Mouse (Mus musculus): ENCODE measurements around the gene Gm39566. TPM values are rescaled to one million over a fixed set of nuclear protein-coding genes. Genes with fewer than 3 reads are reported as not detected.

Gm39566 gene
- total and polyA plus RNA-seq, 3 experiments: 0.04 TPM; not detected in 2

DNA sequence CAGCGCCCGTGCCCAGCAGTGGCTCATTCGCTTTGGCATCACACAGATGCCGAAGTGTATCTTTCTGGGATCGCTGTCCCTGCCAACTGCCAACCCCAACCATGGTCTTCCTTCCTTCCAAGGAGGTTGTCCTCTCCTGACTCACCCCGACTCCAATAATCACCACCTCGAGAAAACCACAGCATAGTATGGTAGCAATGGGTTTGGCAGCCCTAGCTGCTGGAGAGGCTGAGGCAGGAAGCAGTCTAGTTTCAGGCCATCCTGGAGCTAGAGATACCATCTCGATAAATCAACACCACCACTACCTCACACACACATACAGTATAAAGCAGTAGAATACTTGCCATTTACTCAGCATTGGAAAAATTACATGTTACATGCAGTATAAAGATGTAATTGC is 3.8 kb upstream of the Gm39566 start:
- Histone ChIP-seq H3K27ac (ENCODE audit: control insufficient read depth, low read depth, low read length) (no peak overlapping the region), H3K36me3 (ENCODE audit: control insufficient read depth in 1 of 2, insufficient read depth in 2 of 2, low read length in 2 of 2) (no peaks in the 10 kb centered on the region), H3K9ac (ENCODE audit: control insufficient read depth, low read depth, low read length, poor library complexity, severe bottlenecking) (no peak overlapping the region), H3K4me3 (ENCODE audit: control insufficient read depth in 1 of 2, insufficient read depth in 1 of 2, low read depth in 2 of 2, low read length in 2 of 2) (no peak overlapping the region), H3K9me3 (replicated peaks; ENCODE audit: insufficient read depth, low read length) (no peaks in the 10 kb centered on the region), H3K79me2 (ENCODE audit: control insufficient read depth, insufficient read depth, low read length, poor library complexity) (no peaks in the 10 kb centered on the region), H3K27me3 (ENCODE audit: control insufficient read depth in 1 of 2, insufficient read depth in 2 of 2, low read length in 2 of 2) (0 out of 4 replicates have a peak, but pooled peaks cover 0 to 2% of the 10 kb centered on the region in 2 experiments), H3K4me1 (ENCODE audit: control insufficient read depth in 1 of 2, insufficient read depth in 2 of 2, low read length in 2 of 2) (no peaks in the 10 kb centered on the region)
- no peak for TF ChIP-seq TAL1 (IDR thresholded peaks at IDR 0.05; ENCODE audit: low read length)
- TF ChIP-seq ZNF384 (IDR thresholded peaks at IDR 0.05; ENCODE audit: low read depth, low read length): no peak
- TF ChIP-seq ZC3H11A (IDR thresholded peaks at IDR 0.05; ENCODE audit: low read depth, low read length): no peak
- TF ChIP-seq MEF2A (IDR thresholded peaks at IDR 0.05; ENCODE audit: extremely low read depth, insufficient replicate concordance, low read depth, low read length, poor library complexity, severe bottlenecking): no peak
- TF ChIP-seq ETS1 (IDR thresholded peaks at IDR 0.05; ENCODE audit: low read depth, low read length): no peak
- no peak for TF ChIP-seq NRF1 (IDR thresholded peaks at IDR 0.05; ENCODE audit: insufficient read depth, low read depth, low read length, poor library complexity, severe bottlenecking)
- TF ChIP-seq ELF1 (IDR thresholded peaks at IDR 0.05; ENCODE audit: low read depth, low read length): no peak
- TF ChIP-seq POLR2A (IDR thresholded peaks at IDR 0.05; ENCODE audit: control insufficient read depth in 1 of 2, insufficient read depth in 1 of 2, low read depth in 1 of 2, low read length in 2 of 2, poor library complexity in 1 of 2): no peak
- TF ChIP-seq KAT2A (conservative IDR thresholded peaks at IDR 0.05; ENCODE audit: low read depth, low read length): no peak
- no peak for TF ChIP-seq TBP (IDR thresholded peaks at IDR 0.05; ENCODE audit: low read depth, low read length)
- no peak for TF ChIP-seq SIN3A (IDR thresholded peaks at IDR 0.05; ENCODE audit: low read length)
- TF ChIP-seq TCF12 (IDR thresholded peaks at IDR 0.05; ENCODE audit: low read depth, low read length): no peak
- DNase-seq (ENCODE audit: low read depth, low spot score): no peak

DNA sequence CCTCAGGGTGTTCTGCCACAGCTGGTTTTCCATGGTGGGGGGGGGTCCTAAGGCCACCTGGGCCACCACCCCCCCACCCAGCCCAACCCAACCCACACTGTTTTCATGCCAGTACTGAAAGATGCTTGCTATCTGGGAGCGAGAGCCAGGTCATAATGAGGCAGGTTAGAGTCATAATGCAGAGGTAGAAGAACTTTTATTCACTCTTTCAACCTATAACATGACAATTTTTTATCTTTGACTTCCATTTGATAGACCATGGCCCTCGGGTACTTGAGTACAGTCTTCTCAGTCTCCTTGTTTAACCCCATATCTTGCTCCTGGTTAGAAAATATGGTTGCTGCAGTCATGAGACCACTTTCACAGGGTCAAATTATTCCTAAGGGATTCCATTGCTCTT is 3.3 kb upstream of the Gm39566 start, which contains the start of gene Spem2:
TSS of gene Spem2 (minus strand) at position 101 of the 400 bp plus-strand sequence.
- H3K27me3 ChIP-seq (ENCODE audit: control insufficient read depth in 1 of 2, insufficient read depth in 2 of 2, low read length in 2 of 2): 0 out of 4 replicates have a peak, but pooled peaks cover 0 to 2% of the 10 kb centered on the region in 2 experiments
- TF ChIP-seq UBTF (IDR thresholded peaks at IDR 0.05; ENCODE audit: borderline replicate concordance, insufficient read depth, low read depth, low read length) (no peak), ZMIZ1 (IDR thresholded peaks at IDR 0.05; ENCODE audit: low read depth, low read length) (no peak), ZC3H11A (IDR thresholded peaks at IDR 0.05; ENCODE audit: low read depth, low read length) (no peak), HCFC1 (IDR thresholded peaks at IDR 0.05; ENCODE audit: low read depth, low read length) (no peak), NRF1 (IDR thresholded peaks at IDR 0.05; ENCODE audit: insufficient read depth, low read depth, low read length, poor library complexity, severe bottlenecking) (no peak), MXI1 (IDR thresholded peaks at IDR 0.05; ENCODE audit: low read depth, low read length) (no peak), POLR2A (IDR thresholded peaks at IDR 0.05; ENCODE audit: control insufficient read depth in 1 of 2, insufficient read depth in 1 of 2, low read depth in 1 of 2, low read length in 2 of 2, poor library complexity in 1 of 2) (no peak), USF2 (IDR thresholded peaks at IDR 0.05; ENCODE audit: borderline replicate concordance in 1 of 2, insufficient read depth in 1 of 2, low read depth in 1 of 2, low read length in 2 of 2) (no peak), TBP (IDR thresholded peaks at IDR 0.05; ENCODE audit: low read depth, low read length) (no peak), MYC (IDR thresholded peaks at IDR 0.05; ENCODE audit: low read depth, low read length) (no peak), MAFK (IDR thresholded peaks at IDR 0.05; ENCODE audit: borderline replicate concordance, low read depth, low read length) (no peak), CHD2 (IDR thresholded peaks at IDR 0.05; ENCODE audit: low read length) (no peak), NELFE (IDR thresholded peaks at IDR 0.05; ENCODE audit: low read depth, low read length) (no peak), ZNF384 (IDR thresholded peaks at IDR 0.05; ENCODE audit: low read depth, low read length) (no peak), RAD21 (IDR thresholded peaks at IDR 0.05; ENCODE audit: low read depth, low read length) (no peak), MAX (IDR thresholded peaks at IDR 0.05; ENCODE audit: low read length) (no peak), TCF12 (IDR thresholded peaks at IDR 0.05; ENCODE audit: low read depth, low read length) (no peak), BHLHE40 (IDR thresholded peaks at IDR 0.05; ENCODE audit: borderline replicate concordance, low read depth, low read length) (no peak), KAT2A (conservative IDR thresholded peaks at IDR 0.05; ENCODE audit: low read depth, low read length) (no peak), MAZ (IDR thresholded peaks at IDR 0.05; ENCODE audit: low read depth, low read length) (no peak)
- no peak for DNase-seq (ENCODE audit: low read depth, low spot score)
- no peak within 1 kb of the TSS for H3K27ac ChIP-seq (ENCODE audit: control insufficient read depth, low read depth, low read length)
- no peaks in the 10 kb centered on the region for H3K79me2 ChIP-seq (ENCODE audit: control insufficient read depth, insufficient read depth, low read length, poor library complexity)
- H3K4me3 ChIP-seq (ENCODE audit: control insufficient read depth in 1 of 2, insufficient read depth in 1 of 2, low read depth in 2 of 2, low read length in 2 of 2): no peak within 1 kb of the TSS
- H3K9me3 ChIP-seq (replicated peaks; ENCODE audit: insufficient read depth, low read length): no peaks in the 10 kb centered on the region
- no peaks in the 10 kb centered on the region for H3K36me3 ChIP-seq (ENCODE audit: control insufficient read depth in 1 of 2, insufficient read depth in 2 of 2, low read length in 2 of 2)
- H3K9ac ChIP-seq (ENCODE audit: control insufficient read depth, low read depth, low read length, poor library complexity, severe bottlenecking): no peak within 1 kb of the TSS
- H3K4me1 ChIP-seq (ENCODE audit: control insufficient read depth in 1 of 2, insufficient read depth in 2 of 2, low read length in 2 of 2): no peaks in the 10 kb centered on the region

Measured in MEL (cell line).